Mouse (Mus musculus) megakaryocyte, embryonic 14.5 days (primary cell): ENCODE measurements around the gene Agap1.

ENCODE experiments used
- FLI1 ChIP-seq: IDR thresholded peaks from 2 replicates; pipeline ENCODE4 v1.6.1; 2012; ENCODE audit warnings: low read length, inconsistent platforms, mixed read lengths
- GATA1 ChIP-seq: IDR thresholded peaks from 3 replicates; pipeline ENCODE4 v1.6.1; 2012; ENCODE audit warnings: mixed read lengths, low read length, inconsistent platforms, borderline replicate concordance

GRCm38 (mm10) chr1:89643445-89644100 lies 189.0 kb downstream of the Agap1 start:
- TF ChIP-seq GATA1 (no peak), FLI1 (no peak)
